8 mouse cellular contexts compared by ENCODE assay signal in genomic region chr11:97309451-97309836, GRCm38 (mm10). TPM values are rescaled to one million over a fixed set of nuclear protein-coding genes. Genes with fewer than 3 reads are reported as not detected.
DNase-seq lines count a peak whose midpoint lies in the region; ATAC-seq and TF ChIP-seq lines count a peak whose summit lies in the region.

No protein-coding gene starts in this region.

- peak overlapping the region; percentile 43 for H3K4me3 ChIP-seq in intestine, embryonic 14.5 days (ENCODE audit: low read depth, low read length)
- H3K4me3 ChIP-seq in limb, embryonic 14.5 days (replicated peaks; ENCODE audit: low read length), result peak overlapping the region; percentile 42
- H3K4me3 ChIP-seq in midbrain, embryonic 14.5 days (replicated peaks; ENCODE audit: low read depth, low read length), result peak overlapping the region; percentile 29

- H3K27me3 ChIP-seq in intestine, embryonic 14.5 days (replicated peaks; ENCODE audit: control insufficient read depth, insufficient read depth, low read length), result no peaks in the 10 kb centered on the region
- H3K27me3 ChIP-seq in limb, embryonic 14.5 days (ENCODE audit: control insufficient read depth, insufficient read depth, low read length), result no peaks in the 10 kb centered on the region
- H3K27me3 ChIP-seq in midbrain, embryonic 14.5 days (ENCODE audit: control insufficient read depth, insufficient read depth, low read length), result no peaks in the 10 kb centered on the region

- intact Hi-C loops in gastrocnemius, postnatal 36 days (cut with DNase I), result no loop called here

- peak; percentile 65 to 76 for DNase-seq in urinary bladder, adult 18-20 months (ENCODE audit: low spot score in 2 of 2)
- DNase-seq in urinary bladder, postnatal 10 days (ENCODE audit: low spot score), result no peak
- DNase-seq in cerebellum, postnatal 14 days, result peak; percentile 29 to 31
- DNase-seq in gastrocnemius, postnatal 36 days, result peak; percentile 68 to 81
- DNase-seq in intestine, embryonic 14.5 days (ENCODE audit: low spot score), result peak; percentile 71
- peak; percentile 57 for DNase-seq in limb, embryonic 14.5 days (ENCODE audit: low spot score)
- DNase-seq in midbrain, embryonic 14.5 days, result peak; percentile 37
- DNase-seq in urinary bladder, postnatal 14 days (ENCODE audit: low spot score), result peak; percentile 85

- H3K4me1 ChIP-seq in intestine, embryonic 14.5 days (replicated peaks; ENCODE audit: control insufficient read depth, insufficient read depth, low read length), result peaks cover 12% of the 10 kb centered on the region
- peaks cover 13% of the 10 kb centered on the region for H3K4me1 ChIP-seq in limb, embryonic 14.5 days (ENCODE audit: control insufficient read depth, insufficient read depth, low read length)
- H3K4me1 ChIP-seq in midbrain, embryonic 14.5 days (ENCODE audit: control insufficient read depth, insufficient read depth, low read length), result peaks cover 9% of the 10 kb centered on the region

- no peak for TF ChIP-seq POLR2A in limb, embryonic 14.5 days (IDR thresholded peaks at IDR 0.05; ENCODE audit: borderline replicate concordance, extremely low read depth, insufficient read depth, insufficient read length)

- H3K27ac ChIP-seq in intestine, embryonic 14.5 days (ENCODE audit: low read depth), result peak overlapping the region; percentile 59; the same call in 1 of the 2 replicates
- H3K27ac ChIP-seq in limb, embryonic 14.5 days (replicated peaks; ENCODE audit: low read depth, low read length), result peak overlapping the region; percentile 9; the same call in 1 of the 2 replicates
- no peak overlapping the region for H3K27ac ChIP-seq in midbrain, embryonic 14.5 days (replicated peaks; ENCODE audit: low read depth, low read length)

- H3K9me3 ChIP-seq in intestine, embryonic 14.5 days (ENCODE audit: control insufficient read depth, low read length), result no peaks in the 10 kb centered on the region
- no peaks in the 10 kb centered on the region for H3K9me3 ChIP-seq in limb, embryonic 14.5 days (ENCODE audit: control insufficient read depth, low read length)
- no peaks in the 10 kb centered on the region for H3K9me3 ChIP-seq in midbrain, embryonic 14.5 days (ENCODE audit: control insufficient read depth, low read length)

- H3K9ac ChIP-seq in intestine, embryonic 14.5 days (ENCODE audit: low read length), result peak overlapping the region; percentile 53
- peak overlapping the region; percentile 41 for H3K9ac ChIP-seq in limb, embryonic 14.5 days (ENCODE audit: low read depth, low read length, severe bottlenecking)
- H3K9ac ChIP-seq in midbrain, embryonic 14.5 days (replicated peaks; ENCODE audit: low read length), result peak overlapping the region; percentile 13; the same call in 1 of the 2 replicates

- WGBS in intestine, embryonic 14.5 days, result 1% methylated on average over 9 of the region's 9 CpGs
- WGBS in limb, embryonic 14.5 days, result 2% methylated on average over 9 of the region's 9 CpGs
- 1% methylated on average over 9 of the region's 9 CpGs for WGBS in midbrain, embryonic 14.5 days

- peak overlapping the region; percentile 96 for H3K4me2 ChIP-seq in intestine, embryonic 14.5 days (ENCODE audit: low read length)
- H3K4me2 ChIP-seq in limb, embryonic 14.5 days (replicated peaks; ENCODE audit: low read depth, low read length, severe bottlenecking), result peak overlapping the region; percentile 70
- H3K4me2 ChIP-seq in midbrain, embryonic 14.5 days (ENCODE audit: low read length), result peak overlapping the region; percentile 57

- ATAC-seq in intestine, embryonic 14.5 days (replicated peaks; ENCODE audit: low FRiP score, low TSS enrichment, low read depth), result no peak
- ATAC-seq in limb, embryonic 14.5 days (ENCODE audit: low FRiP score, low read depth), result no peak
- ATAC-seq in midbrain, embryonic 14.5 days (ENCODE audit: low FRiP score, low TSS enrichment), result no peak

- no peaks in the 10 kb centered on the region for H3K36me3 ChIP-seq in intestine, embryonic 14.5 days (ENCODE audit: control insufficient read depth, insufficient read depth, low read length)
- no peaks in the 10 kb centered on the region for H3K36me3 ChIP-seq in limb, embryonic 14.5 days (ENCODE audit: control insufficient read depth, insufficient read depth, low read length)
- no peaks in the 10 kb centered on the region for H3K36me3 ChIP-seq in midbrain, embryonic 14.5 days (ENCODE audit: control insufficient read depth, insufficient read depth, low read length)

RNA-seq across cellular contexts. Expression of gene Mrpl45, which starts 6.1 kb away (rescaled TPM):
- 10 to 100 TPM; 33.5 to 37.9 TPM for total RNA-seq in gastrocnemius, postnatal 36 days (2021)
- 52.1 and 55.5 TPM in 2 replicates for polyA plus RNA-seq in intestine, embryonic 14.5 days (2014; fragmentation: Nextera tagmentation; extraction: Ambion mirVana)
- polyA plus RNA-seq in limb, embryonic 14.5 days (2012; rRNA removed), result 20.3 and 22.7 TPM in 2 replicates
- 42.4 and 42.8 TPM in 2 replicates for polyA plus RNA-seq in limb, embryonic 14.5 days (2014; fragmentation: Nextera tagmentation; extraction: Ambion mirVana)
- 39.4 and 46.7 TPM in 2 replicates for polyA plus RNA-seq in midbrain, embryonic 14.5 days (2014; fragmentation: Nextera tagmentation; extraction: Ambion mirVana)

RNA-seq across cellular contexts. Expression of gene Npepps, which starts 29.0 kb away (rescaled TPM):
- total RNA-seq in gastrocnemius, postnatal 36 days (2021), result 10 to 100 TPM; 51.5 to 56.9 TPM
- 83.1 and 90.0 TPM in 2 replicates for polyA plus RNA-seq in intestine, embryonic 14.5 days (2014; fragmentation: Nextera tagmentation; extraction: Ambion mirVana)
- 54.6 and 63.5 TPM in 2 replicates for polyA plus RNA-seq in limb, embryonic 14.5 days (2012; rRNA removed)
- polyA plus RNA-seq in limb, embryonic 14.5 days (2014; fragmentation: Nextera tagmentation; extraction: Ambion mirVana), result 73.9 and 83.6 TPM in 2 replicates
- 115 and 135 TPM in 2 replicates for polyA plus RNA-seq in midbrain, embryonic 14.5 days (2014; fragmentation: Nextera tagmentation; extraction: Ambion mirVana)

RNA-seq across cellular contexts. Expression of gene Gpr179, which starts 42.4 kb away (rescaled TPM):
- under 1 TPM in 1 of 2 experiments, not detected in 1; 0.03 TPM for total RNA-seq in gastrocnemius, postnatal 36 days (2021)
- 0.11 and 0.15 TPM in 2 replicates for polyA plus RNA-seq in intestine, embryonic 14.5 days (2014; fragmentation: Nextera tagmentation; extraction: Ambion mirVana)
- 0.08 and 0.09 TPM in 2 replicates for polyA plus RNA-seq in limb, embryonic 14.5 days (2012; rRNA removed)
- 0.07 TPM in 2 replicates for polyA plus RNA-seq in limb, embryonic 14.5 days (2014; fragmentation: Nextera tagmentation; extraction: Ambion mirVana)
- 0.30 and 0.36 TPM in 2 replicates for polyA plus RNA-seq in midbrain, embryonic 14.5 days (2014; fragmentation: Nextera tagmentation; extraction: Ambion mirVana)

RNA-seq across cellular contexts. Expression of gene Socs7, which starts 52.9 kb away (rescaled TPM):
- total RNA-seq in gastrocnemius, postnatal 36 days (2021), result 10 to 100 TPM; 42.0 to 43.4 TPM
- polyA plus RNA-seq in intestine, embryonic 14.5 days (2014; fragmentation: Nextera tagmentation; extraction: Ambion mirVana), result 2.1 and 2.5 TPM in 2 replicates
- 13.7 and 14.1 TPM in 2 replicates for polyA plus RNA-seq in limb, embryonic 14.5 days (2012; rRNA removed)
- 2.6 and 3.0 TPM in 2 replicates for polyA plus RNA-seq in limb, embryonic 14.5 days (2014; fragmentation: Nextera tagmentation; extraction: Ambion mirVana)
- 6.9 and 10.4 TPM in 2 replicates for polyA plus RNA-seq in midbrain, embryonic 14.5 days (2014; fragmentation: Nextera tagmentation; extraction: Ambion mirVana)
